Mouse (Mus musculus) midbrain, postnatal 0 days (tissue): ENCODE measurements around the gene 4933407L21Rik. TPM values are rescaled to one million over a fixed set of nuclear protein-coding genes. Genes with fewer than 3 reads are reported as not detected.
A peak's percentile ranks its signal among the peaks of the same experiment; 100 is the strongest.

ENCODE experiments used
- ATAC-seq: fragments of 200-750 bp; cut with Nextera tagmentation; 2 replicates; pipeline ENCODE4 v1.8.0; 2017; ENCODE audit warnings: moderate number of reproducible peaks, mild to moderate bottlenecking, moderate TSS enrichment, moderate library complexity; ENCODE audit not compliant: low FRiP score
- DNase-seq: peaks from one replicate; pipeline ENCODE4 v3.0.0-alpha.2; 2015; ENCODE audit warnings: low spot score
- H3K27ac ChIP-seq: fragments of 300-500 bp; sonication (generic); 2 replicates; pipeline ENCODE4 v1.5.1; 2014; ENCODE audit warnings: low read depth, mild to moderate bottlenecking, low read length, mixed read lengths
- H3K27me3 ChIP-seq: fragments of 300-500 bp; sonication (generic); 2 replicates; pipeline ENCODE4 v1.6.1; 2014; ENCODE audit warnings: low read length, control low read depth, mixed read lengths; ENCODE audit not compliant: insufficient read depth
- H3K36me3 ChIP-seq: fragments of 300-500 bp; sonication (generic); 2 replicates; pipeline ENCODE4 v1.6.1; 2014; ENCODE audit warnings: low read length, control low read depth, mixed read lengths; ENCODE audit not compliant: insufficient read depth
- H3K4me1 ChIP-seq: fragments of 300-500 bp; sonication (generic); 2 replicates; pipeline ENCODE4 v1.6.1; 2014; ENCODE audit warnings: mild to moderate bottlenecking, control low read depth, antibody characterized with exemption, low read length, mixed read lengths; ENCODE audit not compliant: insufficient read depth
- H3K4me2 ChIP-seq: fragments of 300-500 bp; sonication (generic); 2 replicates; pipeline ENCODE4 v1.6.1; 2014; ENCODE audit warnings: low read depth, mild to moderate bottlenecking, low read length, mixed read lengths; ENCODE audit not compliant: poor library complexity, severe bottlenecking
- H3K4me3 ChIP-seq: fragments of 300-500 bp; sonication (generic); 2 replicates; pipeline ENCODE4 v1.5.1; 2014; ENCODE audit warnings: low read depth, mild to moderate bottlenecking, low read length, moderate library complexity
- H3K9ac ChIP-seq: fragments of 300-500 bp; sonication (generic); replicated peaks from 2 replicates; pipeline ENCODE4 v1.6.1; 2014; ENCODE audit warnings: mild to moderate bottlenecking, low read length, moderate library complexity, mixed read lengths; ENCODE audit not compliant: poor library complexity, severe bottlenecking
- H3K9me3 ChIP-seq: fragments of 300-500 bp; sonication (generic); 2 replicates; pipeline ENCODE4 v1.6.1; 2016; ENCODE audit warnings: low read length, control low read depth
- CTCF ChIP-seq: IDR thresholded peaks from 2 replicates; pipeline ENCODE4 v1.5.1; 2016; ENCODE audit warnings: antibody characterized with exemption, mild to moderate bottlenecking
- WGBS: fragments of 180-500 bp; shearing (Covaris S2); extraction: QIAGEN DNeasy Blood & Tissue Kit; methylation state at CpG from one replicate; pipeline ENCODE4 v1.1.7; 2014; 5-methylcytosine and 5-hydroxymethylcytosine counted together
- polyA plus RNA-seq: library from polyadenylated mRNA; unstranded; fragments of >200 nt; fragmentation: Nextera tagmentation; extraction: Ambion mirVana; gene quantifications from 2 replicates; pipeline ENCODE4 v1.2.1, GENCODE M21; 2015
- total RNA-seq: library from RNA; depleted of rRNA; stranded (reverse); fragments of >200 nt; gene quantifications from 2 replicates; pipeline ENCODE4 v1.2.3, GENCODE M21; 2014

4933407L21Rik gene
- total and polyA plus RNA-seq, 2 experiments from 2014 or later, result 9.4 to 10.1 TPM

- 53% methylated on average over 7 of the region's 7 CpGs for WGBS
- no peaks in the 10 kb centered on the region for H3K27me3 ChIP-seq
- H3K4me3 ChIP-seq, result no peak overlapping the region
- H3K9me3 ChIP-seq, result no peaks in the 10 kb centered on the region
- no peak overlapping the region for H3K4me2 ChIP-seq
- TF ChIP-seq CTCF, result no peak
- H3K9ac ChIP-seq, result 0 out of 2 replicates have a peak overlapping the region, but pooled peaks have one; percentile 2
- DNase-seq, result no peak
- no peak overlapping the region; the same call in none of the 2 replicates for H3K27ac ChIP-seq
- peaks cover 49% of the 10 kb centered on the region for H3K4me1 ChIP-seq
- peaks cover 24% of the 10 kb centered on the region for H3K36me3 ChIP-seq
- ATAC-seq, result no peak
Measured at GRCm38 (mm10) chr1:85900521-85901333, 27.6 kb upstream of the 4933407L21Rik start.

- TF ChIP-seq CTCF, result no peak
- Histone ChIP-seq H3K9ac (no peak overlapping the region), H3K4me1 (peaks cover 40% of the 10 kb centered on the region), H3K27ac (0 out of 2 replicates have a peak overlapping the region, but pooled peaks have one; percentile 43), H3K27me3 (no peaks in the 10 kb centered on the region), H3K4me2 (no peak overlapping the region), H3K36me3 (peaks cover 33% of the 10 kb centered on the region), H3K9me3 (no peaks in the 10 kb centered on the region), H3K4me3 (no peak overlapping the region)
- DNase-seq (no peak), ATAC-seq (no peak; the same call in 1 of the 2 replicates)
- 52% methylated on average over 3 of the region's 3 CpGs for WGBS
Measured at GRCm38 (mm10) chr1:85901516-85902107, 26.7 kb upstream of the 4933407L21Rik start.

GRCm38 (mm10) chr1:85902108-85902561 lies 26.1 kb upstream of the 4933407L21Rik start:
- H3K4me2 ChIP-seq, result no peak overlapping the region

GRCm38 (mm10) chr1:85906892-85907291 lies 21.4 kb upstream of the 4933407L21Rik start:
- 94% methylated on average over 12 of the region's 12 CpGs for WGBS
- no peak for ATAC-seq
- H3K36me3 ChIP-seq, result peaks cover 55% of the 10 kb centered on the region

More at GRCm38 (mm10) chr1:85902108-85902561, 26.1 kb upstream of the 4933407L21Rik start:
- DNase-seq (peak; percentile 91), ATAC-seq (peak; percentile 49; the same call in 1 of the 2 replicates)
- no peaks in the 10 kb centered on the region for H3K9me3 ChIP-seq
- H3K4me1 ChIP-seq, result peaks cover 35% of the 10 kb centered on the region
- 25% methylated on average over 7 of the region's 7 CpGs for WGBS
- no peak for TF ChIP-seq CTCF
- no peak overlapping the region for H3K9ac ChIP-seq
- 0 out of 2 replicates have a peak overlapping the region, but pooled peaks have one; percentile 12 for H3K27ac ChIP-seq
- no peak overlapping the region for H3K4me3 ChIP-seq
- H3K36me3 ChIP-seq, result peaks cover 37% of the 10 kb centered on the region
- no peaks in the 10 kb centered on the region for H3K27me3 ChIP-seq

GRCm38 (mm10) chr1:85908754-85909590 lies 19.3 kb upstream of the 4933407L21Rik start:
- ATAC-seq, result no peak
- no peak overlapping the region for H3K9ac ChIP-seq

More at GRCm38 (mm10) chr1:85906892-85907291, 21.4 kb upstream of the 4933407L21Rik start:
- no peak for TF ChIP-seq CTCF
- no peak overlapping the region for H3K4me2 ChIP-seq
- no peak overlapping the region for H3K9ac ChIP-seq
- H3K9me3 ChIP-seq, result no peaks in the 10 kb centered on the region
- H3K27ac ChIP-seq, result no peak overlapping the region
- H3K4me3 ChIP-seq, result no peak overlapping the region
- no peaks in the 10 kb centered on the region for H3K27me3 ChIP-seq
- H3K4me1 ChIP-seq, result peaks cover 3% of the 10 kb centered on the region; the same call in 1 of the 2 replicates
- DNase-seq, result no peak

More at GRCm38 (mm10) chr1:85908754-85909590, 19.3 kb upstream of the 4933407L21Rik start:
- Histone ChIP-seq H3K27ac (0 out of 2 replicates have a peak overlapping the region, but pooled peaks have one; percentile 19), H3K27me3 (no peaks in the 10 kb centered on the region), H3K4me2 (no peak overlapping the region), H3K9me3 (no peaks in the 10 kb centered on the region), H3K4me1 (no peaks in the 10 kb centered on the region), H3K36me3 (peaks cover 45% of the 10 kb centered on the region), H3K4me3 (no peak overlapping the region)
- DNase-seq, result no peak
- TF ChIP-seq CTCF, result no peak
- 58% methylated on average over 13 of the region's 13 CpGs for WGBS
